Mouse (Mus musculus) fat pad, adult 2 months (tissue): ENCODE measurements at regions not wholly inside any gene's neighbourhood (a gene's known extent, or its start where the extent isn't known, plus 50 kb on each side); places are given as distances from the start of the nearest gene placed in this dataset.

Source experiments
- DNase-seq: peaks from one replicate; pipeline ENCODE4 v3.0.0-alpha.2; 2011; ENCODE audit warnings: low read depth, low spot score; ENCODE audit errors: extremely low read depth

GRCm38 (mm10) chr14:46532697-46533096 lies 142.2 kb upstream of the Bmp4 start:
- no peak for DNase-seq

GRCm38 (mm10) chr14:46530452-46530851 lies 140.0 kb upstream of the Bmp4 start:
- no peak for DNase-seq

GRCm38 (mm10) chr14:46529086-46529715 lies 138.7 kb upstream of the Bmp4 start:
- no peak for DNase-seq

- no peak for DNase-seq
Observed at GRCm38 (mm10) chr14:46517258-46517657, 126.8 kb upstream of the Bmp4 start.

DNA sequence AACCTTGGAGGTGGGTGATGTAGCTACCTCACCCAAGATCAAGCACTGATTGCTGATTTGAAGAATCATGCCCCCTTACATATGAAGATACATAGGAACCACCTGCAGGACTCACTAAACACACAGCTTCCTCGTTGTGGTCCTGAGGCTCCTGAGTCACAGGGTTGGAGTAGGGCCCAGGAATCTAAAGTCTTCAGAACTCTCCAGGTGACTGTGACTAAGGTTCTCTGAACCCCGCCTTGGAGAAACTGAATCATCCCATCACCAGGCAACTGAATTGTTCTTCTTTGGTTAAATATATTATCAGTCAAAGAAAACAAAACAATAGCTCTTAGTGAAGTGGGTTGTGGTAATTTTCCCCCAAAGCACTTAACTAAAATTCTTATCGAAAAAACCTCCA lies 125.8 kb upstream of the Bmp4 start:
- DNase-seq, result no peak

DNA sequence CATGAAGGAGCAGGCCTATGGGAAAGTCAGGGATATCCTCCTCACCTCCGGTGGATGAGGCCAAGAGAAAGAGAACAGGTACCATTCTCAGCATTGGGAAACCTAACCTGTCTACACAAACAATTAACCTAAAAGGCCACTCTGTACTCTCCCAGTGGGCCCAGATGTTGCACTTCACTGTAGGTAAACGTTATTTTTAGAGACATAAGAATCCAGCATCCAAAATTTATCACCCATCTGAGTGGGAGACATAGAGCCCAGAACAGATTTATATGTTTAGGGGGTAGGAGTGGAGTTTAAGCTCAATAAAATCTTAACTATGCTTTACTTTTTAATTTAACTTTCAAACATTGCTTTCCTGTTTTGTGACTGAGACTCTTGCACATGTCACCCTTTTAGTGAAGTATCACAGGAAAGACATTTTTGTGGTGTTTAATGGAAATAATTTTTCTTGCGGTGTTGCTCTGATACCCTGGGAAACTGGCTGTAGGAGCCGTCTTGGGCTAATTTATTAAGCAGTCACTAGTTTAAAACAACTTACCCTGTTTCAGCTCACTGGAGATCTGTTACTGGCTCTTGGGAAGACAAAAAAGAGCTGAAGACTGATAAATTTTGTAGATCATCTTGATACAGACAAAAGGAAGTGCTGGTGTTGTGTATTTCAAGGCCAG lies 123.9 kb upstream of the Bmp4 start:
- DNase-seq, result no peak

GRCm38 (mm10) chr14:46512118-46512517 lies 121.6 kb upstream of the Bmp4 start:
- DNase-seq, result no peak

GRCm38 (mm10) chr14:46508871-46509270 lies 118.4 kb upstream of the Bmp4 start:
- DNase-seq, result no peak

GRCm38 (mm10) chr14:46505266-46505665 lies 114.8 kb upstream of the Bmp4 start:
- no peak for DNase-seq

DNA sequence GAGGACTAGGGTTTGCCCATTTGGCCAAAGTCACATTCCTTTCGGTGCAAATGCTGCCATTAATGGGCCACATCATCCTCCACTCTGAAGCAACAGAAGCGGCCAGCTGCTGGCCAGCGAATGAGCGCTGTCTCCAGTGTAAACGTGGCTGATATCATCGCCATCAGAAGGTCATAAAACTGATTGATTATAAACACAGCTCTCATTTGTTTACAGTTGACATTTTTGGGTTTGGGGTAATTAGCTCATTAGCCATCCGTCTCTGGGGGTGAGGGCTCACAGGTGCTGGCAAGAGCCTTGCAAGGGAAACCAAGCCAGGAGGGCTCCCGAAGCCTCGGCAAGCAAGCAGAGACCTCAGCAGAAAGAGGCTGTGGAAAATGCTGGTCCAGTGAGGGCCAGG lies 101.1 kb upstream of the Bmp4 start:
- no peak for DNase-seq

DNA sequence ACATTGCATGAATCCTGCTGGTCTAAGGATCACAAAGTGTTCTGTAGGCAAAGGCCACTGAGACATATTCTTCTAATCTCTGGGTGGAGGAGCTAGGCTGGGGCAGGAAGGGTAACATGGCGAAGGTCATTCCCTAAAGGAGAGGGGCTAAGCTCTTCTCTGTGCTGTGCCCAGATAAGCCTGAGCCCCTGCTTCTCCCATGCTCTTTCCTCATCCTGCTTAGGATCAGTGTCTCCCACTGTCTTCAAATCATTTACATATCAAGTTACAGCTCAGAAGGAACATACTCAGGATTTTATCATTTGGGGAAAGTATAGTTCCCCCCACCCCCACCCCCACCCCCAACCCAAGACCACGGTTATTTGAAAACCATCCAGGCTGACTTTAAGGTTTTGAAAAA lies 100.7 kb upstream of the Bmp4 start:
- no peak for DNase-seq

GRCm38 (mm10) chr14:46487551-46487950 lies 97.1 kb upstream of the Bmp4 start:
- DNase-seq, result no peak

- no peak for DNase-seq
Observed at GRCm38 (mm10) chr14:46480396-46480795, 89.9 kb upstream of the Bmp4 start.

- DNase-seq, result no peak
Observed at GRCm38 (mm10) chr14:46475945-46476344, 85.5 kb upstream of the Bmp4 start.

- no peak for DNase-seq
Observed at GRCm38 (mm10) chr14:46462967-46463366, 72.5 kb upstream of the Bmp4 start.

DNA sequence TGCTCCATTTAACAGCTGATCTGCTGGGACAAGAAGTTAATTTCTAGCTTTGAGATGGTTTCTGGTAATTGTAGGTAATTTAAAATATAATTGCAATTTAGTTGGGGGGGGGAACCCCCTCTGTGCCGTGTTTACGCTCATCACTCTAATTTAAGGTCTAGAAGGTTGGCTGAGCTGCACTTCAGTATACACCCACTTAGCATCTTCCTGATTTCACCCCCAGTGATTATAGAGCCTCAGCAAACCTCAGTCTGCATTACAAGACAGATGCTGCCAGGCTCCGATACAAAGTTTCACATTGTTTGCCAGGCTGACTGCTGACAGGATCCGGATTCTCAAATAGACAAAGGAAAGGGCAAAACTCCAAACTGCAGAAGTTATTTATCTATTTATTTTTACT lies 71.5 kb upstream of the Bmp4 start:
- DNase-seq, result no peak

- no peak for DNase-seq
Observed at GRCm38 (mm10) chr14:46454500-46454899, 64.0 kb upstream of the Bmp4 start.

DNA sequence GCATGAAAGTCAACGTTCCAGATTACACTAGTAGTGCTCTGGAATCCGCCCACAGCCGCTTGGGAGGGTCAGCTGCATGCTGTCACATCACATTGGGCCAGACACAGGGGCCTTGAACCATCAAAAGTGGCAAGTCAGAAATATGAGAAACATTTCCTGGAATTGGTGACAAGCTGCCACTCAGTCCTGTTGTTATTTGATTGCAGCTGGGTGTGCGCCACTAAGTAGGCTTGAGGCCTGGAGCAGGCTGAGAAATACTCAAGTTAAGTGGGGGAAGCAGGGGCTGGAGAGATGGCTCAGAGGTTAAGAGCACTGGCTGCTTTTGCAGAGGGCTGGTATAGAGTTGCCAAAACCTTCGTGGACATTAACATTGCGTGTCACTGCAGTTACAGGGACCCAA lies 51.2 kb upstream of the Bmp4 start:
- no peak for DNase-seq
